Mouse (Mus musculus) lung, postnatal 14 days (tissue): ENCODE measurements at regions not wholly inside any gene's neighbourhood (a gene's known extent, or its start where the extent isn't known, plus 50 kb on each side); places are given as distances from the start of the nearest gene placed in this dataset.
"Not testable (repeated sequence)": the region's sequence is repeated elsewhere in the genome, so short reads cannot be mapped to it uniquely, and the experiment has no call there.

ENCODE experiments used
- DNase-seq: peaks from one replicate; pipeline ENCODE4 v3.0.0; 2021

- DNase-seq, result not testable (repeated sequence)
Observed at GRCm38 (mm10) chr4:8462414-8462813, 223.6 kb upstream of the Car8 start.

- DNase-seq, result no peak
Observed at GRCm38 (mm10) chr4:8454346-8454745, 215.5 kb upstream of the Car8 start.

DNA sequence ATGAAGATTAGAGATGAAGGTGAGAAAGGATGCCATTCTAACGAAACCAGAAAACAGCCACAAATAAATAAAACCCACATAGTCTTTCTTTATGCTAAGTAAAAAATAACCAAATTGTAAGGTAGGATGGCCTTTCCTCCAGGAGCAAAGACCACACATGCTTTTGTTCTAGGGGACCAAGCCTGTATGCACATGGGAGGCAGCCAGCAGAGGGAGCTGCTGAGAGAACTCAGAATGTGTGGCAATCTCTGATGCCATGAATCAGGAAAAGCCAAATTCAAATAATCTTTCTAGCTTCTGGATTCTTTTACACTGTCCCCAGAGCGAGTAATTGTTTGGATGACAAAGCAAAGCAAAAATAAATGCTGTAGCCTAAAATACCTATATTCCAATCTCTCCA is 193.6 kb upstream of the Car8 start:
- DNase-seq, result peak; percentile 63

DNA sequence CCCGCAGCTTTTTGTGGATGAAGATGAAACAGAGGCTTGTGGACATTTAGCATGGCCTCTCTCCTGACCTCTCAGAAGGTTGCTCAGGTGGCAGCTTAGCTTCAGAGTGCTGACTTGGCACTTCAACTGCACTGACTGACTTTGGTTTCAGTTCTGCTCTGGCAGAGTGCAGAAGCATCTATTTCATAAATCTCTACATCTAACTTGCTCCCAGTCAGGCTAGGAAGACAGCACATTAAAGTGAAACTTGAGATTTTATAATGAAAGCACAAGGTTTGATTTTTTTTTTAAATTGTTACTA is 192.1 kb upstream of the Car8 start:
- no peak for DNase-seq

GRCm38 (mm10) chr4:8430269-8431031 is 191.6 kb upstream of the Car8 start:
- no peak for DNase-seq

GRCm38 (mm10) chr4:8429771-8430170 is 190.9 kb upstream of the Car8 start:
- DNase-seq, result no peak

GRCm38 (mm10) chr4:8428629-8429523 is 190.0 kb upstream of the Car8 start:
- no peak for DNase-seq

DNA sequence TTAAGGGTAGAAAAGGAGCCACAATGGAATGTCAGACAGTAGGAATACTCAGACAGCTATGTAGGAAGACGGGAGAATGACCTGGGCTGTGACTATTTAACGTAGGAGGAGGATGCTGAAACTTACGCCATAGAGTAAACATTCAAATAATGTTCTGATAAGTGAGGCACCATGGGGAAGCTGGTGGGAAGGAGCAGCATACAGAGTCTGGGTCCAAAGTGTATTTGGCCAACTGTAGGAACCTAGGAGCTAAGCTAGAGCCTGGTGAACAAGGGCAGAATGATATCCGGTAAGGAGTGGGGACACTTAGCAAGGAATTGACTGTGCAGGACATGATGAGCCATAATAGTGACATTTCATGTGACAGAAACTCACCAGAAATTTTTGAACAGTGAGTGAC is 189.0 kb upstream of the Car8 start:
- no peak for DNase-seq

GRCm38 (mm10) chr4:8423392-8424045 is 184.7 kb upstream of the Car8 start:
- no peak for DNase-seq

GRCm38 (mm10) chr4:8421285-8421684 is 182.4 kb upstream of the Car8 start:
- no peak for DNase-seq

GRCm38 (mm10) chr4:8418374-8419031 is 179.7 kb upstream of the Car8 start:
- no peak for DNase-seq

- no peak for DNase-seq
Observed at GRCm38 (mm10) chr4:8417821-8418220, 179.0 kb upstream of the Car8 start.

DNA sequence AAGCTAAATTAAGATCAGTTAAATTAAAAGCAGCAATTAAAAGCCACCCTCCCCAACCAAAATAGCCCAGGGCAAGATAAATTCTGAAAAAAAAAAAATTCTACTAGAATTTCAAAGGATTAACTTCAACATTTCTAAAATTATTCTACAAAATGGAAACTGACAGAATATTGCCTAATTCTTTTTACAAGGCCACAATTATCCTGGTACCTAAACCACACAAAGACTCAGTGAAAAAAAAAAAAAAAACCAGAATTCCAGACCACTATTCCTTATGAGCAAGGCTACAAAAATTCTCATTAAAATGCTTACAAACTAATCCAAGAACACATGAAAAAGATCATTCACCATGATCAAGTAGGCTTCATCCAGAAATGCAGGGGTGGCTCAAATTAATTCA is 174.5 kb upstream of the Car8 start:
- DNase-seq, result no peak

DNA sequence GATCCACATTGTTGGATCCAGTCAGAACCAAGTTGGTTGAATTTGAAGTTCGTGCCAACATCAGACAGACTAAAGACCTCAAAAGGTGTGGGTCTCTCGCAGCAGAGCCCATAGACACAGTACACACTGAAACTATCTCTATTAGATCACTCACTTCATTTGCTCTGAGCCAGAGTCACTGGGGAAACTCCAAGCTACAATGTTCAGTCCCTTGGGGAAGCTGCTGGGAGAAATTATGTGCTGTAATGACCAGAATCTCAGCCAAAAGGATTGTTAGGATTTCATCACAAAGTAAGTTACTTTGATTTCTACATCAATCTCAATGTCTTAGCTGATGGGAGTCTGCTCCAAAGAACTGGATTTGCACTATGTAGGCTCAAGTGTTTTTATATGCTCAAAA is 161.2 kb upstream of the Car8 start:
- no peak for DNase-seq

- DNase-seq, result no peak
Observed at GRCm38 (mm10) chr4:8399430-8399829, 160.6 kb upstream of the Car8 start.

DNA sequence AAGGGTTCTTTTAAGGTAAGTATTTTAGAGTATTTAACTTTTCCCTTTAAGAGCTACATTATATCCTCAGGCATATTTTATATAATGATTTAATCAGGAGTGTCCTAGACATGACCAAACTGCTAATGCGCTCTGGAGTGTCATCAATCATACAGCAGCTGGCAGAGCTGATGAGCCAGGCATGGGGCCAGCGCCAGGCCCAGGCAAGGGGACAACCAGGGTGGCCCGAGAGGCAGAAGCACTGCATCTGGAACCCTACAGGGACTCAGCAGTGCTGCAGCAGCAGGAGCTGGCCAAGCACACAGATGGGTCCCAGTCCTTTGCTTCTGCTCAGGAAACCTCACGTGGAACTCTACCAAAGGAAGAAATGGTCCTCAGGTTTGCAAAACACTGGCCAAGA is 160.1 kb upstream of the Car8 start:
- DNase-seq, result no peak

DNA sequence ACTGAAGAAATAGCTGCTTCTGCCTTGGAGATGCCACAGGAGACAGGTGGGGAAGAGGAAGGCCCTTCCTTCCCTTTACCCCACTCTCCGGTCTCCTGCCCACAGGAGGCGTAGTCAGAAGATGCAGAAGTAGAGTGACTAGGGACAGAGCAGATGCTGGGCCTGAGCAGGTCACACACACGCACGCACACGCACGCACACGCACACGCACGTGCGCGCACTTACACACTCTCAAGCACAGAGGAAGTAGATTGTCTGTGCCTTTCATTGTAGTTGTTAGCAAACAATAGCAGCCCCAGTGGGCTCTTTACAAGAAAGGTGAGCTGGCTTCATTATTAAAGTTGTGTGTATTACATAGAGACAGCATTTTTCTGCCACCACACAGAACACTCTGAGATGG is 144.3 kb upstream of the Car8 start:
- no peak for DNase-seq

DNA sequence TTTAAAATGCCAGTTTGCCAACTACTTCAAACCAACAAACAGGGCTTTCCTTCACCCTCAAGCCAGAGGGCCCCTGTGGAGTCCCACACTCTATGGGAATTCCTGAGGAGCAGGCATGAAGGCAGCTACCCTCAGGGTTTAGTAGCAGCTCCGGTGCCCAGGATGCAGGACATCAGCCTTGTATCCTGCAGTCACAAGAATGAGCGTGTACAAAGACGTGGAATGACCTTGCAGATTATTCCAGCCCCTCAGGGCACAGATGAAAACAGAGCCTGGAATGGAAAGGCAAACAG is 143.2 kb upstream of the Car8 start:
- DNase-seq, result no peak

- no peak for DNase-seq
Observed at GRCm38 (mm10) chr4:8381408-8382124, 142.7 kb upstream of the Car8 start.

- DNase-seq, result peak; percentile 72
Observed at GRCm38 (mm10) chr4:8380711-8381338, 142.0 kb upstream of the Car8 start.

GRCm38 (mm10) chr4:8374737-8375489 is 136.1 kb upstream of the Car8 start:
- DNase-seq, result no peak

- DNase-seq, result no peak
Observed at GRCm38 (mm10) chr4:8374061-8374460, 135.2 kb upstream of the Car8 start.
